Mouse (Mus musculus): ENCODE measurements at regions not wholly inside any gene's neighbourhood (a gene's known extent, or its start where the extent isn't known, plus 50 kb on each side); places are given as distances from the start of the nearest gene placed in this dataset.
"Not testable (repeated sequence)": the region's sequence is repeated elsewhere in the genome, so short reads cannot be mapped to it uniquely, and the experiment has no call there.

GRCm38 (mm10) chr8:20433236-20433635 is 70.2 kb upstream of the Gm15319 start:
- TF ChIP-seq POLR2A (IDR thresholded peaks at IDR 0.05; ENCODE audit: control insufficient read depth, low read depth, low read length); CTCF (IDR thresholded peaks at IDR 0.05; ENCODE audit: control insufficient read depth, insufficient read depth, insufficient replicate concordance, low read depth, low read length): not testable (repeated sequence)
